ENCODE assay signal across 29 mouse cellular contexts in genomic region chr7:135101921-135102320, GRCm38 (mm10).
"Had no signal": no experiment of that assay in that cellular context is flagged by ENCODE, and none has a peak within 500 bp of the region (broad histone marks: within the 10 kb centered on the region; RNA-seq: fewer than 3 reads in every experiment).

No protein-coding gene starts in this region.

- H3K4me3 ChIP-seq: gastrocnemius, adult 2 months; heart, adult 2 months; heart, embryonic 10.5 days; heart, embryonic 12.5 days; hindbrain, embryonic 10.5 days; hindbrain, embryonic 13.5 days; hindbrain, embryonic 15.5 days; kidney, embryonic 15.5 days; limb, embryonic 10.5 days; limb, embryonic 12.5 days; liver, embryonic 13.5 days; liver, embryonic 15.5 days had no signal

- H3K27me3 ChIP-seq: heart, embryonic 12.5 days; hindbrain, embryonic 13.5 days; kidney, embryonic 15.5 days; limb, embryonic 12.5 days; liver, embryonic 13.5 days; liver, embryonic 15.5 days had no signal

- DNase-seq: gastrocnemius, adult 2 months; gastrocnemius, postnatal 10 days; gastrocnemius, postnatal 25 days; heart, adult 11 months; heart, adult 2 months; heart, postnatal 10 days; heart, postnatal 4 days; kidney, adult 11 months; kidney, adult 2 months; kidney, adult 9 months; kidney, postnatal 14 days; kidney, postnatal 36 days; layer of hippocampus, adult 9-11 months; layer of hippocampus, postnatal 36 days; liver; liver, embryonic 13.5 days; liver, postnatal 0 days had no signal

- ATAC-seq: hindbrain, postnatal 0 days; intestine, embryonic 16.5 days; liver, postnatal 0 days had no signal

- H3K36me3 ChIP-seq: hindbrain, embryonic 10.5 days; hindbrain, embryonic 13.5 days; hindbrain, embryonic 15.5 days; liver, embryonic 13.5 days; liver, embryonic 15.5 days had no signal

- H3K9me3 ChIP-seq: heart, embryonic 10.5 days; heart, embryonic 12.5 days; hindbrain, embryonic 10.5 days; hindbrain, embryonic 13.5 days; hindbrain, embryonic 15.5 days; kidney, embryonic 15.5 days; limb, embryonic 10.5 days; limb, embryonic 12.5 days; liver, embryonic 13.5 days; liver, embryonic 15.5 days had no signal

- H3K4me1 ChIP-seq: hindbrain, embryonic 10.5 days; hindbrain, embryonic 15.5 days; kidney, embryonic 15.5 days; limb, embryonic 10.5 days; limb, embryonic 12.5 days; liver, embryonic 13.5 days; liver, embryonic 15.5 days had no signal

- H3K27ac ChIP-seq: gastrocnemius, adult 2 months; heart, adult 2 months; heart, embryonic 10.5 days; hindbrain, embryonic 10.5 days; hindbrain, embryonic 13.5 days; hindbrain, embryonic 15.5 days; hindbrain, postnatal 0 days; kidney, embryonic 15.5 days; kidney, postnatal 0 days; limb, embryonic 10.5 days; limb, embryonic 12.5 days; liver, embryonic 13.5 days; liver, embryonic 15.5 days had no signal
